Mouse (Mus musculus): ENCODE measurements around the gene Hyal2. TPM values are rescaled to one million over a fixed set of nuclear protein-coding genes. Genes with fewer than 3 reads are reported as not detected.

Hyal2 gene
- polyA plus RNA-seq, 1 experiment from 2014 or later = 69.6 TPM

GRCm38 (mm10) chr9:107550491-107551116, 17.1 kb upstream of the Hyal2 start:
- Histone ChIP-seq H3K9ac (ENCODE audit: low read depth, low read length) (no peak overlapping the region), H3K4me3 (ENCODE audit: low read depth, low read length) (no peak overlapping the region), H3K4me2 (ENCODE audit: low read length) (peak overlapping the region; percentile 62), H3K36me3 (ENCODE audit: control insufficient read depth, insufficient read depth, low read length) (no peaks in the 10 kb centered on the region), H3K27me3 (ENCODE audit: control insufficient read depth, insufficient read depth, low read depth, low read length) (peaks cover 33% of the 10 kb centered on the region), H3K4me1 (ENCODE audit: control insufficient read depth, insufficient read depth, low read length) (peaks cover 32% of the 10 kb centered on the region), H3K27ac (ENCODE audit: low read length) (no peak overlapping the region), H3K9me3 (replicated peaks; ENCODE audit: control insufficient read depth, low read length, poor library complexity, severe bottlenecking) (no peaks in the 10 kb centered on the region)
- 23% methylated on average over 23 of the region's 23 CpGs for WGBS
- no peak for ATAC-seq

- WGBS = 2% methylated on average over 62 of the region's 63 CpGs
- ATAC-seq = no peak
- H3K9me3 ChIP-seq (replicated peaks; ENCODE audit: control insufficient read depth, low read length, poor library complexity, severe bottlenecking) = no peaks in the 10 kb centered on the region
- H3K27ac ChIP-seq (ENCODE audit: low read length) = no peak within 1 kb of the TSS
- H3K4me1 ChIP-seq (ENCODE audit: control insufficient read depth, insufficient read depth, low read length) = peaks cover 37% of the 10 kb centered on the region
- H3K36me3 ChIP-seq (ENCODE audit: control insufficient read depth, insufficient read depth, low read length) = no peaks in the 10 kb centered on the region
- peaks cover 33% of the 10 kb centered on the region for H3K27me3 ChIP-seq (ENCODE audit: control insufficient read depth, insufficient read depth, low read depth, low read length)
- H3K9ac ChIP-seq (ENCODE audit: low read depth, low read length) = peak within 1 kb of the TSS; percentile 51
- H3K4me3 ChIP-seq (ENCODE audit: low read depth, low read length) = peak within 1 kb of the TSS; percentile 32
- H3K4me2 ChIP-seq (ENCODE audit: low read length) = peak within 1 kb of the TSS; percentile 62
Observed at GRCm38 (mm10) chr9:107551117-107551889, 16.4 kb upstream of the Hyal2 start, which contains the start of gene Rassf1. Gene Rassf1 (plus strand): TSS chr9:107551555.

GRCm38 (mm10) chr9:107551890-107552355, 15.8 kb upstream of the Hyal2 start:
- Histone ChIP-seq H3K4me3 (ENCODE audit: low read depth, low read length) (peak overlapping the region; percentile 32), H3K36me3 (ENCODE audit: control insufficient read depth, insufficient read depth, low read length) (no peaks in the 10 kb centered on the region), H3K27me3 (ENCODE audit: control insufficient read depth, insufficient read depth, low read depth, low read length) (peaks cover 33% of the 10 kb centered on the region), H3K4me2 (ENCODE audit: low read length) (peak overlapping the region; percentile 62), H3K9me3 (replicated peaks; ENCODE audit: control insufficient read depth, low read length, poor library complexity, severe bottlenecking) (no peaks in the 10 kb centered on the region), H3K27ac (ENCODE audit: low read length) (no peak overlapping the region), H3K4me1 (ENCODE audit: control insufficient read depth, insufficient read depth, low read length) (peaks cover 38% of the 10 kb centered on the region), H3K9ac (ENCODE audit: low read depth, low read length) (peak overlapping the region; percentile 51)
- no peak for ATAC-seq
- 10% methylated on average over 8 of the region's 8 CpGs for WGBS

GRCm38 (mm10) chr9:107552690-107553393, 14.9 kb upstream of the Hyal2 start:
- Histone ChIP-seq H3K4me2 (ENCODE audit: low read length) (peak overlapping the region; percentile 87), H3K4me3 (ENCODE audit: low read depth, low read length) (no peak overlapping the region), H3K9me3 (replicated peaks; ENCODE audit: control insufficient read depth, low read length, poor library complexity, severe bottlenecking) (no peaks in the 10 kb centered on the region), H3K27ac (ENCODE audit: low read length) (no peak overlapping the region), H3K4me1 (ENCODE audit: control insufficient read depth, insufficient read depth, low read length) (peaks cover 33% of the 10 kb centered on the region), H3K27me3 (ENCODE audit: control insufficient read depth, insufficient read depth, low read depth, low read length) (peaks cover 33% of the 10 kb centered on the region), H3K36me3 (ENCODE audit: control insufficient read depth, insufficient read depth, low read length) (peaks cover 5% of the 10 kb centered on the region), H3K9ac (ENCODE audit: low read depth, low read length) (no peak overlapping the region)
- ATAC-seq = no peak
- 82% methylated on average over 5 of the region's 5 CpGs for WGBS

- peaks cover 33% of the 10 kb centered on the region for H3K27me3 ChIP-seq (ENCODE audit: control insufficient read depth, insufficient read depth, low read depth, low read length)
- ATAC-seq = peak; percentile 77
- H3K27ac ChIP-seq (ENCODE audit: low read length) = peak overlapping the region; percentile 84
- no peaks in the 10 kb centered on the region for H3K9me3 ChIP-seq (replicated peaks; ENCODE audit: control insufficient read depth, low read length, poor library complexity, severe bottlenecking)
- H3K9ac ChIP-seq (ENCODE audit: low read depth, low read length) = peak overlapping the region; percentile 88
- peaks cover 33% of the 10 kb centered on the region for H3K4me1 ChIP-seq (ENCODE audit: control insufficient read depth, insufficient read depth, low read length)
- H3K4me3 ChIP-seq (ENCODE audit: low read depth, low read length) = peak overlapping the region; percentile 80
- 7% methylated on average over 37 of the region's 37 CpGs for WGBS
- peaks cover 10% of the 10 kb centered on the region for H3K36me3 ChIP-seq (ENCODE audit: control insufficient read depth, insufficient read depth, low read length)
- H3K4me2 ChIP-seq (ENCODE audit: low read length) = peak overlapping the region; percentile 87
Observed at GRCm38 (mm10) chr9:107553541-107554318, 14.0 kb upstream of the Hyal2 start.

- Histone ChIP-seq H3K4me1 (ENCODE audit: control insufficient read depth, insufficient read depth, low read length) (peaks cover 33% of the 10 kb centered on the region), H3K27ac (ENCODE audit: low read length) (peak overlapping the region; percentile 91), H3K36me3 (ENCODE audit: control insufficient read depth, insufficient read depth, low read length) (peaks cover 16% of the 10 kb centered on the region)
Observed at GRCm38 (mm10) chr9:107554319-107554825, 13.4 kb upstream of the Hyal2 start.

GRCm38 (mm10) chr9:107555031-107555457, 12.7 kb upstream of the Hyal2 start:
- H3K27ac ChIP-seq (ENCODE audit: low read length) = peak overlapping the region; percentile 91
- under 1% methylated on average over 23 of the region's 23 CpGs for WGBS
- peaks cover 33% of the 10 kb centered on the region for H3K4me1 ChIP-seq (ENCODE audit: control insufficient read depth, insufficient read depth, low read length)
- peak overlapping the region; percentile 88 for H3K9ac ChIP-seq (ENCODE audit: low read depth, low read length)
- peaks cover 23% of the 10 kb centered on the region for H3K36me3 ChIP-seq (ENCODE audit: control insufficient read depth, insufficient read depth, low read length)
- H3K4me3 ChIP-seq (ENCODE audit: low read depth, low read length) = peak overlapping the region; percentile 80
- H3K9me3 ChIP-seq (replicated peaks; ENCODE audit: control insufficient read depth, low read length, poor library complexity, severe bottlenecking) = no peaks in the 10 kb centered on the region
- H3K27me3 ChIP-seq (ENCODE audit: control insufficient read depth, insufficient read depth, low read depth, low read length) = peaks cover 26% of the 10 kb centered on the region
- ATAC-seq = peak; percentile 57
- H3K4me2 ChIP-seq (ENCODE audit: low read length) = peak overlapping the region; percentile 87

More at GRCm38 (mm10) chr9:107554319-107554825, 13.4 kb upstream of the Hyal2 start:
- Histone ChIP-seq H3K27me3 (ENCODE audit: control insufficient read depth, insufficient read depth, low read depth, low read length) (peaks cover 31% of the 10 kb centered on the region), H3K4me2 (ENCODE audit: low read length) (peak overlapping the region; percentile 87), H3K9ac (ENCODE audit: low read depth, low read length) (peak overlapping the region; percentile 88), H3K4me3 (ENCODE audit: low read depth, low read length) (peak overlapping the region; percentile 80), H3K9me3 (replicated peaks; ENCODE audit: control insufficient read depth, low read length, poor library complexity, severe bottlenecking) (no peaks in the 10 kb centered on the region)
- ATAC-seq = peak; percentile 93
- WGBS = under 1% methylated on average over 53 of the region's 53 CpGs

GRCm38 (mm10) chr9:107555701-107556100, 12.0 kb upstream of the Hyal2 start:
- 38% methylated on average over 2 of the region's 2 CpGs for WGBS
- Histone ChIP-seq H3K4me2 (ENCODE audit: low read length) (peak overlapping the region; percentile 87), H3K4me1 (ENCODE audit: control insufficient read depth, insufficient read depth, low read length) (peaks cover 33% of the 10 kb centered on the region), H3K9me3 (replicated peaks; ENCODE audit: control insufficient read depth, low read length, poor library complexity, severe bottlenecking) (no peaks in the 10 kb centered on the region), H3K27me3 (ENCODE audit: control insufficient read depth, insufficient read depth, low read depth, low read length) (peaks cover 19% of the 10 kb centered on the region), H3K9ac (ENCODE audit: low read depth, low read length) (peak overlapping the region; percentile 88; the same call in 1 of the 2 replicates), H3K36me3 (ENCODE audit: control insufficient read depth, insufficient read depth, low read length) (peaks cover 23% of the 10 kb centered on the region), H3K27ac (ENCODE audit: low read length) (no peak overlapping the region; the same call in 1 of the 2 replicates), H3K4me3 (ENCODE audit: low read depth, low read length) (peak overlapping the region; percentile 80)
- no peak for ATAC-seq
